Mouse (Mus musculus) hindbrain, embryonic 13.5 days (tissue): Measurements from ENCODE around the gene Rnpepl1. TPM values are rescaled to one million over a fixed set of nuclear protein-coding genes. Genes with fewer than 3 reads are reported as not detected.

Source experiments
- ATAC-seq: fragments of 200-750 bp; cut with Nextera tagmentation; 2 replicates; pipeline ENCODE4 v1.8.0; 2017; ENCODE audit warnings: moderate TSS enrichment; ENCODE audit not compliant: low FRiP score
- H3K27ac ChIP-seq: fragments of 300-500 bp; sonication (generic); 2 replicates; pipeline ENCODE4 v1.5.1; 2015; ENCODE audit warnings: inconsistent platforms, mild to moderate bottlenecking, moderate library complexity
- H3K27me3 ChIP-seq: fragments of 300-500 bp; sonication (generic); 2 replicates; pipeline ENCODE4 v1.6.1; 2015; ENCODE audit warnings: mild to moderate bottlenecking, inconsistent platforms
- H3K36me3 ChIP-seq: fragments of 300-500 bp; sonication (generic); 2 replicates; pipeline ENCODE4 v1.6.1; 2015; ENCODE audit warnings: mild to moderate bottlenecking, inconsistent platforms
- H3K4me1 ChIP-seq: fragments of 300-500 bp; sonication (generic); replicated peaks from 2 replicates; pipeline ENCODE4 v1.6.1; 2015; ENCODE audit warnings: inconsistent platforms
- H3K4me2 ChIP-seq: fragments of 300-500 bp; sonication (generic); 2 replicates; pipeline ENCODE4 v1.6.1; 2015; ENCODE audit warnings: inconsistent platforms, mild to moderate bottlenecking, moderate library complexity
- H3K4me3 ChIP-seq: fragments of 300-500 bp; sonication (generic); 2 replicates; pipeline ENCODE4 v1.5.1; 2015; ENCODE audit warnings: mild to moderate bottlenecking, inconsistent platforms
- H3K9ac ChIP-seq: fragments of 300-500 bp; sonication (generic); 2 replicates; pipeline ENCODE4 v1.6.1; 2015; ENCODE audit warnings: mild to moderate bottlenecking, inconsistent platforms
- H3K9me3 ChIP-seq: fragments of 300-500 bp; sonication (generic); 2 replicates; pipeline ENCODE4 v1.6.1; 2016; ENCODE audit warnings: inconsistent platforms
- WGBS: fragments of 180-500 bp; shearing (Covaris S2); methylation state at CpG from one replicate; pipeline ENCODE4 v1.1.7; 2015; 5-methylcytosine and 5-hydroxymethylcytosine counted together
- polyA plus RNA-seq: library from polyadenylated mRNA; unstranded; fragments of >200 nt; fragmentation: Nextera tagmentation; extraction: Ambion mirVana; gene quantifications from 2 replicates; pipeline ENCODE4 v1.2.1, GENCODE M21; 2015

Rnpepl1 gene
- polyA plus RNA-seq, result 22.4 and 26.5 TPM in 2 replicates

GRCm38 (mm10) chr1:92910239-92910885, at the start of gene Rnpepl1:
TSS of gene Rnpepl1 (plus strand) at chr1:92910783.
- Histone ChIP-seq H3K9ac (peak within 1 kb of the TSS; percentile 96), H3K27ac (peak within 1 kb of the TSS; percentile 96), H3K9me3 (no peaks in the 10 kb centered on the region), H3K4me2 (peak within 1 kb of the TSS; percentile 86), H3K36me3 (peaks cover 17% of the 10 kb centered on the region), H3K4me3 (peak within 1 kb of the TSS; percentile 85), H3K27me3 (peaks cover 3% of the 10 kb centered on the region; the same call in 1 of the 2 replicates), H3K4me1 (peaks cover 60% of the 10 kb centered on the region)
- peak; percentile 69 for ATAC-seq
- 1% methylated on average over 34 of the region's 57 CpGs for WGBS

DNA sequence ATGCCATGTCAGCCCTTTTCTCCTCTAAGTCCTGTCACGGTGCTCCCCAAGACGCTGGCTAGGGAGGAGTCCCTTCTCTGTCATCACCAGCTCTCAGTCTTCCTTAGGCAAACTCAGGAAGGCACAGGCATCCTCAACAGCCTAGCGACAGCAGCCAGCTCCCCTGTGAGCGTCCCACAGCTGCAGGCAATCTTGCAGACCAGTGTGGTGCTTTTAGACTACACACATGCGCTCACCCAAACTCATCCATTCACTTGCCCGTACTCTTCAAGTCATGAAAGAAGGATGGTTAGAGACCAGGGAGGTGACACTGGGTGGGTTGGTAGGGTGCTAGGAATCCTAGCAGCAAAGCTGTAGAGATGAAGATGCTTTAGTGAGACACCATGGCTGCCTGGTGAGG, 49.1 kb upstream of the Rnpepl1 start:
- Histone ChIP-seq H3K9me3 (no peaks in the 10 kb centered on the region), H3K4me2 (no peak overlapping the region), H3K9ac (no peak overlapping the region), H3K4me3 (no peak overlapping the region), H3K36me3 (peaks cover 39% of the 10 kb centered on the region), H3K27me3 (no peaks in the 10 kb centered on the region), H3K4me1 (peaks cover 7% of the 10 kb centered on the region), H3K27ac (peak overlapping the region; percentile 55)
- WGBS, result 81% methylated on average over 6 of the region's 6 CpGs
- no peak for ATAC-seq

GRCm38 (mm10) chr1:92863268-92863667, 47.3 kb upstream of the Rnpepl1 start:
- Histone ChIP-seq H3K36me3 (peaks cover 21% of the 10 kb centered on the region), H3K9me3 (no peaks in the 10 kb centered on the region), H3K4me2 (no peak overlapping the region), H3K27me3 (no peaks in the 10 kb centered on the region), H3K9ac (no peak overlapping the region), H3K4me1 (peaks cover 7% of the 10 kb centered on the region), H3K27ac (no peak overlapping the region), H3K4me3 (no peak overlapping the region)
- WGBS, result 91% methylated on average over 4 of the region's 4 CpGs
- ATAC-seq, result no peak

GRCm38 (mm10) chr1:92866170-92866569, 44.4 kb upstream of the Rnpepl1 start:
- H3K4me2 ChIP-seq, result no peak overlapping the region
- no peak overlapping the region for H3K9ac ChIP-seq
- ATAC-seq, result no peak
- no peaks in the 10 kb centered on the region for H3K27me3 ChIP-seq
- H3K4me1 ChIP-seq, result peaks cover 7% of the 10 kb centered on the region
- H3K9me3 ChIP-seq, result no peaks in the 10 kb centered on the region
- 67% methylated on average over 2 of the region's 2 CpGs for WGBS
- H3K36me3 ChIP-seq, result no peaks in the 10 kb centered on the region
- H3K4me3 ChIP-seq, result no peak overlapping the region
- no peak overlapping the region for H3K27ac ChIP-seq

DNA sequence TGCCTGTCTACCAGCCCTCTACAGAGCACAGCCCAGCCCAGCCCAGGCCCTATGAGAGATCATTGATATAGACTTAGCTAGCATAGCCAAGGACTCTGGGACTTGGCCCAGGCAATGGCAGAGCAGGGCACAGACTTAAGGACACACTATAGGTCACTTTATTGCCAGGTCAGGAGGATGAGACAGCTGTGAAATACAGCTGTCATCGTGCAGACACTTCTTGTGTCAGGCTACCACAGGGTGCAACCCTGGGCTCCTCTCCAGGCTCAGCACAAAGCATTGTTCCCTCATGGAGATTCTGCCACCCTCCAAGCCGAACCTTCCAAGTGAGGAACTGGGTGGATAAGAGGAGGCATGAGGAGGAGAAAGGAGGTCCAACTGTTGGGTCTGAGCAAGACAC, 40.6 kb upstream of the Rnpepl1 start:
- H3K9ac ChIP-seq, result no peak overlapping the region
- no peak overlapping the region for H3K4me2 ChIP-seq
- peaks cover 7% of the 10 kb centered on the region for H3K4me1 ChIP-seq
- 89% methylated on average over 2 of the region's 2 CpGs for WGBS
- H3K36me3 ChIP-seq, result no peaks in the 10 kb centered on the region
- ATAC-seq, result no peak
- H3K27me3 ChIP-seq, result no peaks in the 10 kb centered on the region
- H3K27ac ChIP-seq, result no peak overlapping the region
- H3K9me3 ChIP-seq, result no peaks in the 10 kb centered on the region
- H3K4me3 ChIP-seq, result no peak overlapping the region

DNA sequence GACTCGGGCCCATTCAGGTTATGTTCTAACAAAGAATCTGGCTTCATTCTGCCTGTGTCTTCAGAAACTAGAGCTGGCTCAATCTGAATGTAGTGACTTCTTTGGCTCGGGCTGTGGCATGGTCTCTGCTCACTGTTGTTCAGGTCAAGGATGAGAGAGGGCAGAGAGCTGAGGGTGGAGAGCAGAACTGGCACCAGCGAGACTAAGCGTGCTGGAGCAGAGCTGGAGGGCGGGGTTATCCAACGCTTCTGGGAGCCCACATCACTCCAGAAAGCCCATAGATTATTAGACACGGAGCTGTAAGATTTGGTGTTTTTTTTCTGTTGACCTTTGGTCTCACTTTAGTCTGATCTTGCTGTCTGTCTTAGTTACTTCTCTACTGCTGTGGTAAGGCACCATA, 37.9 kb upstream of the Rnpepl1 start:
- no peaks in the 10 kb centered on the region for H3K4me1 ChIP-seq
- H3K36me3 ChIP-seq, result no peaks in the 10 kb centered on the region
- no peaks in the 10 kb centered on the region for H3K27me3 ChIP-seq
- H3K9me3 ChIP-seq, result no peaks in the 10 kb centered on the region
- no peak overlapping the region for H3K4me3 ChIP-seq
- H3K27ac ChIP-seq, result no peak overlapping the region
- 86% methylated on average over 7 of the region's 7 CpGs for WGBS
- H3K9ac ChIP-seq, result no peak overlapping the region
- no peak for ATAC-seq
- no peak overlapping the region for H3K4me2 ChIP-seq

DNA sequence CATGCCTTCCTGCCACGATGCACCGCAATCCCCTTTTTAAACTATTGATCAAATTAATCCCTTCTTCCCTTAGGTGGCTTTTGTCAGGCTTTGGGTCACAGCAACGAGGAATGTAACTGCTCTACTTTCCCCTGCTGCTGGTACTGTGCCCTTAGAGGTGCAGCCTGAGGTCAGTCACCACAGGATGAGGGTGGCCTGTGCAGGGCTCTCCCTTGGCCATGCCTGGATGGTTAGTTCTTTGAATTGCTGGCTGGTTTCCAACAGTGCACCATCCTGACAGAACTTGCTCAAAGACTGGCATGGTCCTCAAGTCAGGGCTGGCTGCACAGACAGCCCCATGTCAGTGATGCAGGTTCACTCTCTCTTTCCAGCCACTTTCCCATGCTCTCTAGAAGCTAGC, 36.6 kb upstream of the Rnpepl1 start:
- WGBS, result 88% methylated on average over 3 of the region's 3 CpGs
- Histone ChIP-seq H3K4me2 (no peak overlapping the region), H3K36me3 (no peaks in the 10 kb centered on the region), H3K4me1 (no peaks in the 10 kb centered on the region), H3K9ac (no peak overlapping the region), H3K27me3 (no peaks in the 10 kb centered on the region), H3K9me3 (no peaks in the 10 kb centered on the region), H3K4me3 (no peak overlapping the region), H3K27ac (no peak overlapping the region)
- no peak for ATAC-seq

- 85% methylated on average over 8 of the region's 8 CpGs for WGBS
- Histone ChIP-seq H3K4me1 (no peaks in the 10 kb centered on the region), H3K9me3 (no peaks in the 10 kb centered on the region), H3K4me3 (no peak overlapping the region), H3K4me2 (no peak overlapping the region), H3K27me3 (no peaks in the 10 kb centered on the region), H3K9ac (no peak overlapping the region), H3K36me3 (no peaks in the 10 kb centered on the region), H3K27ac (no peak overlapping the region)
- no peak for ATAC-seq
These were observed 35.0 kb upstream of the Rnpepl1 start for GRCm38 (mm10) chr1:92875360-92876111.

DNA sequence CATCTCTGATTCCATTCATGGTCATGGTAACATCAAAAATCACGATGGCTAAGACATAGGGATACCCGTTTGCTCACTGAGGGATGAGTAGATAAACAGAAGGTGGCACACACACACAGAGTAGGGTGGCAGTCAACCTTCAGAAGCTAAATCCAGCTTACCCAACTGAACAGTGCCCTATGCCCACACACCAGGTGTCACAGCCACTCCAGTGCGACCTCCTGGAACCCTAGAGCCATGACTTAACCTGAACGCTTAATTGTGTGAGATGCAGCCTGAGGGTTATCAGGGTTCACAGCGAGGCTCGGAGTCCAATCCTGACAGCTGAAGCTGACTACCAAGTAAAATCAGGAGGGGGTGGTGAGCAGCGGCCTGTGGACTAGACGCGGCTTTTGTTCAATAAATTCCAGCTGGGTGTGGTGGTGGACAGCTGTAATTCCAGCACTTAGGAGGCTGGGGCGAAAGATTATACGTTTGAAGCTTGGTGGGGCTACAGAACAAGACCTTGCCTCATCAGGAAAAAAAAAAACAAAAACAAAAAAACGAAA, 33.1 kb upstream of the Rnpepl1 start:
- whole genome bisulfite sequencing, result 69% methylated on average over 12 of the region's 12 CpGs
- H3K27me3 ChIP-seq, result no peaks in the 10 kb centered on the region
- no peak overlapping the region for H3K9ac ChIP-seq
- H3K4me3 ChIP-seq, result no peak overlapping the region
- no peak overlapping the region for H3K27ac ChIP-seq
- H3K4me2 ChIP-seq, result no peak overlapping the region
- H3K4me1 ChIP-seq, result no peaks in the 10 kb centered on the region
- no peak for ATAC-seq
- no peaks in the 10 kb centered on the region for H3K9me3 ChIP-seq
- no peaks in the 10 kb centered on the region for H3K36me3 ChIP-seq

- Histone ChIP-seq H3K4me2 (no peak overlapping the region), H3K36me3 (no peaks in the 10 kb centered on the region), H3K4me1 (no peaks in the 10 kb centered on the region), H3K27me3 (no peaks in the 10 kb centered on the region), H3K9ac (no peak overlapping the region), H3K9me3 (no peaks in the 10 kb centered on the region), H3K4me3 (no peak overlapping the region), H3K27ac (no peak overlapping the region)
- 88% methylated on average over 13 of the region's 13 CpGs for WGBS
- no peak for ATAC-seq
These were observed 32.4 kb upstream of the Rnpepl1 start for GRCm38 (mm10) chr1:92878066-92878741.

DNA sequence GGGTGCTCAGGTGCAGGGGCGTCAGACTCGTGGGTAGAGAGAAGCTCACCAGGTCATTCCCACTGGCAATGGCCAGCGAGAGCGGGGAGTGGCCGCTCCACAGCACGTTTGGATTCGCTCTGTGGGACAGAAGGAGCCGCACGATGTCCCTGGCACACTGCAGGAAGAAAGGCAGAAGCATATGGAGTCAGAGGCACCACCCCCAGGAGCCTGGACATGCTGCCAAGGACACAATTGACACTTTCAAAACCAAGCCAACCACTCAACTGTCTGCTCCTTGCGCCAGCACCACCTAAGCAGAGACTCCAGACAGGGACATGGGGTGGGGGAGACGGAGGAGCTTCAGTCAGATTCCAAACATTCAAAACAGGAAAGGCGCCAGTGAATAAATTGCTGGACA, 31.3 kb upstream of the Rnpepl1 start:
- no peaks in the 10 kb centered on the region for H3K9me3 ChIP-seq
- no peak overlapping the region for H3K9ac ChIP-seq
- H3K4me1 ChIP-seq, result no peaks in the 10 kb centered on the region
- 86% methylated on average over 12 of the region's 12 CpGs for WGBS
- 0 out of 2 replicates have a peak, but pooled peaks cover 3% of the 10 kb centered on the region for H3K27me3 ChIP-seq
- ATAC-seq, result no peak
- no peak overlapping the region for H3K27ac ChIP-seq
- H3K4me3 ChIP-seq, result no peak overlapping the region
- H3K4me2 ChIP-seq, result no peak overlapping the region
- no peaks in the 10 kb centered on the region for H3K36me3 ChIP-seq

GRCm38 (mm10) chr1:92880101-92880500, 30.5 kb upstream of the Rnpepl1 start:
- Histone ChIP-seq H3K4me2 (no peak overlapping the region), H3K4me3 (no peak overlapping the region), H3K36me3 (no peaks in the 10 kb centered on the region), H3K4me1 (no peaks in the 10 kb centered on the region), H3K9ac (no peak overlapping the region), H3K27me3 (0 out of 2 replicates have a peak, but pooled peaks cover 3% of the 10 kb centered on the region), H3K9me3 (no peaks in the 10 kb centered on the region), H3K27ac (no peak overlapping the region)
- no peak for ATAC-seq
- WGBS, result 84% methylated on average over 5 of the region's 5 CpGs
